Mouse (Mus musculus): Measurements from ENCODE around the gene Mettl13.

DNA sequence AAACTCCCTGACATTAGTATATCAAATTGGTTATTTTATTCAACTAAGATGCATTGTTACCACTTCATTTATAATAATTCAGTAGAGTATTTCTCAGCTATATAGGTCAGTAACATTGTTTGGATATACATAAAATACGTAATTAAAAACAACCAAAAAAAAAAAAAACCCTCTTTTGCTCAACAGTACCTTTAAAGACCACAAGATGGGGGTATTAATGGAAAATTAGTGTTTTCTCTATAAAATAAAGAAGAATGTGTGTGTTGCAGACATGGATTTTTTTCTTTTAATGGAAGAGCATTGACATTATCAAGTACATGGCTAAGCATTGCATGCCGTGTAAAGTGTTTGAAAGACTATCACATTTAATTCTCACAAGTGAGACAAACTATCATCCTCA is 34.5 kb upstream of the Mettl13 start:
- TF ChIP-seq CTCF (IDR thresholded peaks at IDR 0.05; ENCODE audit: borderline replicate concordance, insufficient read depth, low read length) (no peak), POLR2A (IDR thresholded peaks at IDR 0.05; ENCODE audit: low read depth, low read length) (no peak)

Measured in embryonic fibroblast, embryonic 13.5 days (primary cell).